Mouse (Mus musculus) erythroblast, embryonic 14.5 days (primary cell): ENCODE measurements around the gene Ldhb.

Experiments used
- GATA1 ChIP-seq: IDR thresholded peaks from 2 replicates; pipeline ENCODE4 v1.6.1; 2012; ENCODE audit warnings: low read length, inconsistent platforms, mixed read lengths
- TAL1 ChIP-seq: IDR thresholded peaks from 3 replicates; pipeline ENCODE4 v1.6.1; 2012; ENCODE audit warnings: low read length, inconsistent platforms, mixed read lengths

DNA sequence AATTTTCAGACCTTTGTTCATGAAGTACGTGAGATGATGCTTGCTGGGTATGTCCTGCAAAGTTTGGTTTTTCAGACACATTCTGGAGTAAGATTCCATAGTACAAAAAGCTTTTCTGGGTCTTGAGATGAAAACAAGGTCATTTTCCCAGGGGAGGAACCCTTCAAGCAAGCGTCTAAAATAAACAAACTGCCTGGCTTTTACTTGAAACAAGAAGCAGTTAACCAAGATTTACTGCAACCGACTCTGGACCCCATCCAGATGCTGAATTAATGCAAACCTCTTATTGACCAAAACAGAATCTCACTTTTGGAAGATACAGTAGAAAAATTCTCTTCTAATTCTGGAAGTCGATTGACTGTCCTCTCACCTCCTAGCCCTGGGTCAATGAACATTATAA lies 43.1 kb upstream of the Ldhb start:
- TF ChIP-seq GATA1 (no peak), TAL1 (no peak)
